Mouse (Mus musculus): ENCODE data around the gene Slc7a6os. TPM values are rescaled to one million over a fixed set of nuclear protein-coding genes. Genes with fewer than 3 reads are reported as not detected.

Gene Slc7a6os
- polyA plus RNA-seq, 1 experiment from 2014 or later, result 40.8 TPM

DNA sequence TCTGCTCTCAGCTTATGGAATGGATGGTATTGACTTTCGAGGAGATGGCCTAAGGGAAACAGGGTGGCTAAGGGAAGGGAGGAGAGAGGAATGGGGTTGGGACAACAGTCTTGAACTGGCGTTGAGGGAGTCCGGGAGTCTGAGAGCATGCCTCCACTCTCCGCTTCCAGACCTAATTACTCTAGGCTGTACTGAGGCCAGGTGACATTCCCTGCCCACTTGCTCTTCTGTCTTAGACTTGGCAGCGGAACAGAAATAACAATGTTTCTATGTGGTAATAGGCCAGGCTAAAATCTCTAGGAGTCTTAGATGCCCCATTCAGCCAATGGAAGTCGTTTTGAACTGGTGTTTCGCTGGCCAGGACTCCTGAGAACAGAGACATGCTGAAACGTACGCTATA lies 59.7 kb downstream of the Slc7a6os start:
- H3K9me3 ChIP-seq (ENCODE audit: control insufficient read depth, low read length), result no peaks in the 10 kb centered on the region
- peaks cover 6% of the 10 kb centered on the region for H3K4me1 ChIP-seq (ENCODE audit: control insufficient read depth, insufficient read depth, low read length)
- H3K27me3 ChIP-seq (ENCODE audit: control insufficient read depth, insufficient read depth, low read length), result no peaks in the 10 kb centered on the region
- 79% methylated on average over 9 of the region's 9 CpGs for WGBS
- H3K27ac ChIP-seq (ENCODE audit: low read depth, low read length), result no peak overlapping the region
- H3K36me3 ChIP-seq (ENCODE audit: control insufficient read depth, insufficient read depth, low read length), result peaks cover 7% of the 10 kb centered on the region; the same call in 1 of the 2 replicates
- peak overlapping the region; percentile 82 for H3K4me3 ChIP-seq (ENCODE audit: low read length)
- H3K4me2 ChIP-seq (replicated peaks; ENCODE audit: low read depth, low read length), result peak overlapping the region; percentile 69
- ATAC-seq (ENCODE audit: low FRiP score, low TSS enrichment), result no peak
- H3K9ac ChIP-seq (ENCODE audit: low read depth, low read length), result peak overlapping the region; percentile 78; the same call in 1 of the 2 replicates

Other genes with a start within 250 kb of the Slc7a6os start
- 16.8 and 21.8 TPM in 2 replicates for gene Slc12a4, start 244.8 kb downstream of the Slc7a6os start, polyA plus RNA-seq (2014; fragmentation: Nextera tagmentation; extraction: Ambion mirVana)
- not detected in 2 replicates for gene Dpep3, start 231.5 kb downstream of the Slc7a6os start, polyA plus RNA-seq (2014; fragmentation: Nextera tagmentation; extraction: Ambion mirVana)
- gene Dus2, start 219.6 kb downstream of the Slc7a6os start, polyA plus RNA-seq (2014; fragmentation: Nextera tagmentation; extraction: Ambion mirVana), result 18.3 and 19.9 TPM in 2 replicates
- gene Dpep2nb, start 205.0 kb downstream of the Slc7a6os start, polyA plus RNA-seq (2014; fragmentation: Nextera tagmentation; extraction: Ambion mirVana), result 0.22 TPM in 1 of 2 replicates, not detected in the other
- gene Ddx28, start 199.1 kb downstream of the Slc7a6os start, polyA plus RNA-seq (2014; fragmentation: Nextera tagmentation; extraction: Ambion mirVana), result 13.4 and 19.8 TPM in 2 replicates
- 8.9 and 10.3 TPM in 2 replicates for gene Nfatc3, start 152.1 kb downstream of the Slc7a6os start, polyA plus RNA-seq (2014; fragmentation: Nextera tagmentation; extraction: Ambion mirVana)
- 5.6 and 9.1 TPM in 2 replicates for gene Esrp2, start 74.0 kb downstream of the Slc7a6os start, polyA plus RNA-seq (2014; fragmentation: Nextera tagmentation; extraction: Ambion mirVana)
- gene Pla2g15, start 60.5 kb downstream of the Slc7a6os start, polyA plus RNA-seq (2014; fragmentation: Nextera tagmentation; extraction: Ambion mirVana), result 2.7 and 6.6 TPM in 2 replicates
- 87.4 and 90.3 TPM in 2 replicates for gene Slc7a6, start 42.1 kb downstream of the Slc7a6os start, polyA plus RNA-seq (2014; fragmentation: Nextera tagmentation; extraction: Ambion mirVana)
- gene Prmt7, start within 50 bp of the Slc7a6os start, polyA plus RNA-seq (2014; fragmentation: Nextera tagmentation; extraction: Ambion mirVana), result 39.9 and 59.1 TPM in 2 replicates
- 0.12 and 0.19 TPM in 2 replicates for gene Smpd3, start 127.1 kb upstream of the Slc7a6os start, polyA plus RNA-seq (2014; fragmentation: Nextera tagmentation; extraction: Ambion mirVana)
- gene Zfp90, start 204.4 kb upstream of the Slc7a6os start, polyA plus RNA-seq (2014; fragmentation: Nextera tagmentation; extraction: Ambion mirVana), result 15.9 and 19.5 TPM in 2 replicates